Mouse (Mus musculus) Patski (cell line): ENCODE results near the gene Olfr15. TPM values are rescaled to one million over a fixed set of nuclear protein-coding genes. Genes with fewer than 3 reads are reported as not detected.
A peak's percentile ranks its signal among the peaks of the same experiment; 100 is the strongest.
"Not testable (repeated sequence)": the region's sequence is repeated elsewhere in the genome, so short reads cannot be mapped to it uniquely, and the experiment has no call there.

Experiments used
- ATAC-seq: fragments of 100-300 bp; one replicate; pipeline ENCODE4 v1.8.0; 2021
- CTCF ChIA-PET: fragments of 350-600 bp; sonication (Branson Sonifier 250); formaldehyde crosslinking; loops from one replicate; lab custom pipeline; 2022; ENCODE audit warnings: inconsistent platforms; lab: Charles Lee
- POLR2A ChIA-PET: fragments of 350-600 bp; sonication (Branson Sonifier 250); formaldehyde crosslinking; loops from one replicate; lab custom pipeline; 2022; ENCODE audit warnings: antibody characterized with exemption, inconsistent platforms; lab: Charles Lee
- DNase-seq: peaks from one replicate; pipeline ENCODE4 v3.0.0-alpha.2; 2011; ENCODE audit warnings: low read depth, low spot score
- H3K27me3 ChIP-seq: fragments of 371-371 bp; one replicate; pipeline ENCODE4 v1.5.1; 2021
- CTCF ChIP-seq: fragments of 100-300 bp; IDR thresholded peaks from one replicate; pipeline ENCODE4 v1.5.1; 2021
- in situ Hi-C: fragments of 300-500 bp; cut with MboI; formaldehyde crosslinking; loops from 3 replicates; pipeline ENCODE4 v1.11.1; 2018; ENCODE audit warnings: low pct_unique_long_range_greater_than_20kb, mixed read lengths
- polyA plus RNA-seq: library from polyadenylated mRNA; unstranded; gene quantifications from one replicate; pipeline ENCODE4 v1.2.3, GENCODE M21; 2021

The Olfr15 gene
- polyA plus RNA-seq, 1 experiment from 2014 or later = 0.04 TPM

- in situ Hi-C loops = no loop called here
- ATAC-seq (no peak), DNase-seq (no peak)
- ChIA-PET CTCF (no interaction called here), POLR2A (no interaction called here)
- no peak for TF ChIP-seq CTCF
- no peaks in the 10 kb centered on the region for H3K27me3 ChIP-seq
Measured at GRCm38 (mm10) chr16:3843796-3844195, 13.1 kb downstream of the Olfr15 start.

GRCm38 (mm10) chr16:3846711-3847518 lies 16.2 kb downstream of the Olfr15 start, which contains the start of gene Zfp174:
TSS of gene Zfp174 (plus strand) at chr16:3847268.
- TF ChIP-seq CTCF = no peak
- DNase-seq (peak; percentile 77), ATAC-seq (peak; percentile 99)
- in situ Hi-C loops = loop anchor here (5.0 kb wide), 1 partner anchor 105 kb away; the partner anchor contains the start of gene Zfp263
- no peaks in the 10 kb centered on the region for H3K27me3 ChIP-seq
- POLR2A ChIA-PET = no interaction called here
- CTCF ChIA-PET = interaction anchor here (1.6 to 3.2 kb wide), 2 partner anchors 10 to 26 kb away, joined by 4 to 12 read pairs; partner anchors contain the start of gene Naa60

GRCm38 (mm10) chr16:3847871-3848270 lies 17.2 kb downstream of the Olfr15 start:
- no peak for DNase-seq
- no peak for TF ChIP-seq CTCF
- no peak for ATAC-seq
- no peaks in the 10 kb centered on the region for H3K27me3 ChIP-seq
- CTCF ChIA-PET = interaction anchor here (1.3 to 3.2 kb wide), 4 partner anchors 10 to 103 kb away, joined by 3 to 12 read pairs (median 4); partner anchors contain the start of gene Naa60
- in situ Hi-C loops = loop anchor here (5.0 kb wide), 1 partner anchor 106 kb away; the partner anchor contains the start of gene Zfp263
- POLR2A ChIA-PET = interaction anchor here (0.9 kb wide), 1 partner anchor 103 kb away, joined by 3 read pairs; no protein-coding TSS in a partner anchor

- DNase-seq = no peak
- ChIA-PET CTCF (interaction anchor here (1.3 to 3.2 kb wide), 5 partner anchors 9 to 104 kb away, joined by 3 to 12 read pairs (median 4); partner anchors contain the start of gene Naa60), POLR2A (interaction anchor here (0.9 kb wide), 1 partner anchor 104 kb away, joined by 3 read pairs; no protein-coding TSS in a partner anchor)
- no peaks in the 10 kb centered on the region for H3K27me3 ChIP-seq
- peak; percentile 40 for TF ChIP-seq CTCF
- in situ Hi-C loops = loop anchor here (5.0 kb wide), 1 partner anchor 106 kb away; the partner anchor contains the start of gene Zfp263
- no peak for ATAC-seq
Measured at GRCm38 (mm10) chr16:3848416-3848815, 17.7 kb downstream of the Olfr15 start.

DNA sequence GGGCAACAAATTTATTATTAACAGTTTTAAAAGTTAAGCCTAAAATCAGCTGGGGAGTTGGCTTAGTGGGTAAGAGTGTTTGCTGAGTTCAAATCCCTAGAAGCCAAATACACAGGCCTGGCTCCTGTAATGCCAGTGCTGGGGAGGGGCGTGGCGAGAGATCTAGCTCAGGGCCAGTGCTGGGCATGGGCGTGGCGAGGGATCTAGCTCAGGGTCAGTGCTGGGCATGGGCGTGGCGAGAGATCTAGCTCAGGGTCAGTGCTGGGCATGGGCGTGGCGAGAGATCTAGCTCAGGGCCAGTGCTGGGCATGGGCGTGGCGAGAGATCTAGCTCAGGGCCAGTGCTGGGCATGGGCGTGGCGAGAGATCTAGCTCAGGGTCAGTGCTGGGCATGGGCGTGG lies 20.6 kb downstream of the Olfr15 start:
- DNase-seq, H3K27me3 ChIP-seq, ATAC-seq, in situ Hi-C loops, POLR2A ChIA-PET: not testable (repeated sequence)
- CTCF ChIA-PET = interaction anchor here (1.8 kb wide), 1 partner anchor 11 kb away, joined by 5 read pairs; no protein-coding TSS in a partner anchor

DNA sequence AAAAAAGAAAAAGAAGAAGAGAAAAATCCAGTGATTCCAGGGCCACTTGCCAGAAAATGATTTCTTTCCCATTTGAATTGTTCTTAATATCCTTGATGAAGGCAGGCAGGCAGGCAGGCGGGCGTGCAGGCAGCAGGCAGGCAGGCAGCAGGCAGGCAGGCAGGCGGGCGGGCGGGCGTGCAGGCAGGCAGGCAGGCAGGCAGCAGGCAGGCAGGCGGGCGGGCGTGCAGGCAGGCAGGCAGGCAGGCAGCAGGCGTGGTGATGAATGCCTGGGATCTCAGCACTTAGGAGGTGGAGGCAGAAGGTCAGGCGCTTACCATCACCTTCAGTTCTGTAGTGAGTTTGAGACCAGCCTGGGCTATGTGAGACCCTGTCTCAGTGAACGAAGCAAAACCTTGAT lies 21.9 kb downstream of the Olfr15 start:
- no peak for DNase-seq
- no peak for ATAC-seq
- POLR2A ChIA-PET = no interaction called here
- TF ChIP-seq CTCF = no peak
- in situ Hi-C loops = no loop called here
- H3K27me3 ChIP-seq = no peaks in the 10 kb centered on the region
- CTCF ChIA-PET = interaction anchor here (1.8 kb wide), 1 partner anchor 10 kb away, joined by 5 read pairs; no protein-coding TSS in a partner anchor

- ATAC-seq (no peak), DNase-seq (no peak)
- ChIA-PET POLR2A (no interaction called here), CTCF (no interaction called here)
- TF ChIP-seq CTCF = no peak
- no peaks in the 10 kb centered on the region for H3K27me3 ChIP-seq
- in situ Hi-C loops = no loop called here
Measured at GRCm38 (mm10) chr16:3854437-3855182, 23.9 kb downstream of the Olfr15 start.

DNA sequence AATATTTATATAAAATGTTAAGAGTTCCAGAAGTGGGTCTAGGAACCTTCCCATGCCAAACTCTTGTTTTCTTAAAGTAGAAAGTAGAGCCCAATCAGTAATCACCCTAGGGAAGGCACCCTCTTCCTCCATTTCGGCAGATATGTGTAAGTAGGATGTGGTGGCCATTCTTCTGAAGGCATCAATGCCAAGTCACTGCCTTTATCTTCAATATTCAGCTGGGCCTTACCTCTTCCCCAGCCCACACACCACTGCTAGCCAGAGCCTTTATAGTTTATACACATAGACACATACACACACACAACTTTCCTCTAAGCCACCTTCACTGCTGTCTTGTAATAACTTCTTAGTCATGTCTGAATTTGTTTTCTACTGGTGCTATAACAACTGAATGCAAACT lies 25.1 kb downstream of the Olfr15 start:
- CTCF ChIA-PET = no interaction called here
- DNase-seq = no peak
- POLR2A ChIA-PET = no interaction called here

DNA sequence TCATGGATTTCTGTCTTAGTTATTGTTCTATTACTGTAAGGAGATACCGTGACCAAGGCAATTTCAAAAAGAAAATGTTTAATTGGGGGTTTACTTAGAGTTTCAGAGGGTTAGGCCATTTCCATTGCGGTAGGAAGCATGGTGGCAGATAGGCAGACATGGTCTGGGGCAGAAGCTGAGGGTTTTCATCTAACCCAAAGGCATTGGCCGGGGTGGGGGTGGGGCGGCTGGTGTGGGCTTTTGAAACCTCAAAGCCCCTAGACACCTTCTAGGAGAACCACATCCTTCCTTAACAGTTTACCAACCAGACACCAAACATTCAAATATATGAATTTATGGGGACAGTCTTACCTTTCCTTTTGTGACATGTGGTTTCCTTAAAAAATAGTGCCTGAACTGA lies 28.6 kb downstream of the Olfr15 start:
- CTCF ChIA-PET = no interaction called here

More for the DNA sequence above, 25.1 kb downstream of the Olfr15 start:
- H3K27me3 ChIP-seq = no peaks in the 10 kb centered on the region
- no peak for ATAC-seq
- no peak for TF ChIP-seq CTCF
- in situ Hi-C loops = no loop called here

DNA sequence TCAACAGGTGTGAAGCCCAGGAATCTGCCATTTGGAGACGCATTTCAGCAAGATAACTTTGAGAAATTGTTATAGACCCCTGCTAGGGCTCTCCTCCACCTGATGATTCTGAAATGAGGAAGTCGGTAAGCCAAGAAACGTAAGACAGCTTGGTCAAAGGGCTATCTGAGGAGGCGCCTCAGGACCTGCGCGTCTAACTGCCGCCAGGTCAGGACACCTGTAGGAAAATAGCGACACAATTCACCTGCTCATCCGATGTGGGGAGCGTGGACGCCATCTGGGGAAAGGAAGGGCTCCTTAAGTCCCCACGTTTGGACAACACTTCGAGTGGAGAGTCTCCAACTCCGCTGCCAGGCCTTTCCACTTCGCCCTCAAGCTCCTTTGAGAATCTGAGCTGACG lies 41.1 kb downstream of the Olfr15 start:
- no peaks in the 10 kb centered on the region for H3K27me3 ChIP-seq
- no peak for DNase-seq
- in situ Hi-C loops = loop anchor here (10.0 kb wide), 1 partner anchor 127 kb away; the partner anchor contains the start of gene Zfp263
- no peak for TF ChIP-seq CTCF
- POLR2A ChIA-PET = interaction anchor here (1.8 kb wide), 1 partner anchor 128 kb away, joined by 4 read pairs; the partner anchor contains the start of gene Zfp263
- CTCF ChIA-PET = interaction anchor here (1.0 to 3.1 kb wide), 5 partner anchors 10 to 123 kb away, joined by 3 to 12 read pairs (median 4); partner anchors contain the start of gene Zfp174
- ATAC-seq = peak; percentile 3

More for the DNA sequence above, 28.6 kb downstream of the Olfr15 start:
- no peak for TF ChIP-seq CTCF
- POLR2A ChIA-PET = no interaction called here
- no peaks in the 10 kb centered on the region for H3K27me3 ChIP-seq
- DNase-seq (no peak), ATAC-seq (no peak)
- in situ Hi-C loops = no loop called here
